Mouse (Mus musculus): ENCODE measurements around the gene Gm21394. TPM values are rescaled to one million over a fixed set of nuclear protein-coding genes. Genes with fewer than 3 reads are reported as not detected.
"Not testable (repeated sequence)": the region's sequence is repeated elsewhere in the genome, so short reads cannot be mapped to it uniquely, and the experiment has no call there.

Gene Gm21394
- total RNA-seq (2017) = not detected in 2 replicates

DNA sequence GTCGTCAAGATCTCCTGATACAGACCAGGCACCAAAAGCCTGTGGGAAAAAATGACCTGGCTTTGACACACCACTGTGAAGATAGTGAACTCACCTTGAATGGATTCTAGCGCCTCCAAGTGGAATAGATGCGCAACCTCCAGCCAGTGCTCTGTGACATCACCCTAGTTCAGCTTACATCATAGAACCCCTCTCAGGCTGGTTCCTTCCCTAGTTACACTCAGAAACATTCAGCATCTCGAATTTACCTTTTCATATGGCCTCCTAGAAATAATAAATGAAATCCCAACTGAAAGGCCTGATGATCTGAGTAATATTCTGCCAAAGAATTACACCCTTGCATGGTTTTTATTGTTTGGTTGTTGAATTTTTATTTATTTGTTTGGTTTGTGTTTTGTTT lies at the start of gene Gm21394:
Gene Gm21394 (minus strand): TSS at position 101 of the 400 bp plus-strand sequence.
- ATAC-seq (replicated peaks in 1 of 2; ENCODE audit: insufficient read depth in 1 of 2, low FRiP score in 2 of 2, low TSS enrichment in 1 of 2, low read depth in 1 of 2, poor library complexity in 2 of 2, severe bottlenecking in 2 of 2) = not testable (repeated sequence)

Other genes starting within 250 kb of the Gm21394 start
- not detected in 2 replicates for gene Gm21409, start 181.8 kb upstream of the Gm21394 start, total RNA-seq (2017)

All from hematopoietic stem cell, adult 5-6 weeks (primary cell).